Mouse (Mus musculus) duodenum, adult 2 months (tissue): ENCODE results near the gene Pglyrp2. TPM values are rescaled to one million over a fixed set of nuclear protein-coding genes. Genes with fewer than 3 reads are reported as not detected.

Experiments
- polyA plus RNA-seq: library from polyadenylated mRNA; depleted of rRNA; stranded (reverse); fragments of >200 nt; gene quantifications from 2 replicates; pipeline ENCODE4 v1.2.3, GENCODE M21; 2012; ENCODE audit warnings: low replicate concordance; rRNA removed

Pglyrp2 gene
- polyA plus RNA-seq, result 1.9 and 5.4 TPM in 2 replicates

DNA sequence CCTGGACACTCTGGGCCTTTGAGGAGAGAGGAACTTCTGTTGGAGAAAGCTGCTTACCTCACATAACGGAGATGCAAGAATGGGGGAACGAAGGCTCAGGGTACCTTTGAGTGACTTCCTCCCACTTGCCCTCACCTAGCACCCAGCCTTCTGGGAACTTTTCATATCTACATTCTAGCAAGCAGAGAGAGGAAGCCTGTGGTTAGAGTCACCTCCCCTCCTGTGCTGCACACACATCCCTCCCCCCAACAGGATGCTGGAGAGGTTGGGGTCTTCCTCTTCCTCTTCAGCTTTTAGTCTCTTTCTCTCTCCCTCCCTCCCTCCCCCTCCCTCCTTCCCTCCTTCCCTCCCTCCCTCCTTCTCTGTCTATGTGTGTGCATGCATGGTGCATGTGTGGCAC, at the start of gene Pglyrp2:
Gene Pglyrp2, minus strand, starts transcription at position 134 of the 400 bp plus-strand sequence.

DNA sequence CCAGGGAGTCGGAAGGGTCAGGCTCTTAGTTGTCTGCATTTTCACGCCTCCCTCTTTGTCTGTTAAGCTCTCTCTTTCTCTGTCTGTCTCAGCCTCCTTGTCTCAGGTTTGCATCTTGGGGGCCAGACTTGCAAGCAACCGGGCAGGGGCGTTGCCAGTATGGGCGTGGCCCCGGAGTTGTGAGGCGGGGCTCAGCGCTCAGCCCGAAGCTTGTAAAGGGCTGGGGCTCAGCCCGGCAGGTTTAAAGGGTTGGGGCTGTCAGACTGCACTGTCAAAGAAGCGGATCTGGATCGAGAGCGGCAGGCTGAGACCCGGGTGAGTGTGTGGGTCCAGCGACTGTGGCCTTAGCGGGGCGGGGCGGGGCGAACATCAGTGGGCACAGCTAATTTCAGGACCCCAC, 28.5 kb upstream of the Pglyrp2 start, which contains the start of gene Cyp4f39:
Gene Cyp4f39, plus strand, starts transcription at position 242 of the 400 bp plus-strand sequence.

GRCm38 (mm10) chr17:32403417-32403816, 20.6 kb downstream of the Pglyrp2 start, which contains the start of gene Rasal3:
Gene Rasal3 (minus strand): TSS chr17:32403583.

DNA sequence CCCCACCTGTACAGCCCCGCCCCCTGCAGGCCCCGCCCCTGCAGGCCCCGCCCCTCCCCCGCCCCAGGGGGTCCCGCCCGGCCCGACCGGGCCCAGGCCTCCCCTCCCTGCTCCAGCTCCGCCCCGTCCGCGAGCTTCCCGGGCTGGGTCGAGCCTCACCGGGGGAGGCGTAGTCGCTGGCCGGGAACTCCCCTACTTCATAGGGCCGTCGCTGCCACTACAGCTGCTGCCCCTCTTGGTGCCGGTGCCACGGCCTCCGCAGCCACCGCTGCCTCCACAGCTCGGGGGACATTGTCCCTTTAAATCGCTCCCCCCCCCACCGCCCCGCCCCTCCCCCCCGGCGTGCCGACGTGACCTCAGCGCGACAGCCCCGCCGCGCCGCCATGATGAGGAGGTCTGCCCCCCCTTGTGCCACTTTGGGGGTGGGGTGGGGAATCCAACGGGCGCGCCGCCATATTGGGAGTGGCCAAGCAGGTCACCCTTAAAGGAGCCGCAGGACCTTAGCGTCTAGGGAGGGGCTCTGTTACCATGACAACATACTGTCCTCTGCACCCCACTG, 34.8 kb downstream of the Pglyrp2 start, which contains the start of gene Wiz:
Gene Wiz, minus strand, starts transcription at position 339 of the 559 bp plus-strand sequence.

Other genes with a start within 250 kb of the Pglyrp2 start
- 0.43 and 0.56 TPM in 2 replicates for gene Ephx3, start 234.6 kb downstream of the Pglyrp2 start, polyA plus RNA-seq
- gene Brd4, start 139.4 kb downstream of the Pglyrp2 start, polyA plus RNA-seq, result 32.4 and 42.0 TPM in 2 replicates
- 30.8 and 39.1 TPM in 2 replicates for gene Akap8, start 102.9 kb downstream of the Pglyrp2 start, polyA plus RNA-seq
- 61.0 and 85.7 TPM in 2 replicates for gene Akap8l, start 73.6 kb downstream of the Pglyrp2 start, polyA plus RNA-seq
- gene Wiz, start 34.7 kb downstream of the Pglyrp2 start, polyA plus RNA-seq, result 20.8 and 33.5 TPM in 2 replicates
- gene Rasal3, start 20.6 kb downstream of the Pglyrp2 start, polyA plus RNA-seq, result 7.7 and 8.2 TPM in 2 replicates
- gene Cyp4f39, start 28.6 kb upstream of the Pglyrp2 start, polyA plus RNA-seq, result 0.33 and 1.0 TPM in 2 replicates
- gene Cyp4f17, start 81.9 kb upstream of the Pglyrp2 start, polyA plus RNA-seq, result 1.9 and 3.7 TPM in 2 replicates
- 163 and 174 TPM in 2 replicates for gene Cyp4f16, start 112.4 kb upstream of the Pglyrp2 start, polyA plus RNA-seq
- gene Cyp4f37, start 197.1 kb upstream of the Pglyrp2 start, polyA plus RNA-seq, result not detected in 2 replicates
- 41.4 and 77.4 TPM in 2 replicates for gene Cyp4f40, start 234.7 kb upstream of the Pglyrp2 start, polyA plus RNA-seq